Mouse (Mus musculus): ENCODE measurements around the gene Rhot2. TPM values are rescaled to one million over a fixed set of nuclear protein-coding genes. Genes with fewer than 3 reads are reported as not detected.

Rhot2 gene
- total and polyA plus RNA-seq, 3 experiments, result 16.2 to 33.8 (median 17.3) TPM

GRCm38 (mm10) chr17:25861704-25862612 lies 17.3 kb upstream of the Rhot2 start (continued):
- TF ChIP-seq USF2 (conservative IDR thresholded peaks at IDR 0.05; ENCODE audit: low read depth, low read length) (no peak), RAD21 (IDR thresholded peaks at IDR 0.05; ENCODE audit: low read depth, low read length) (no peak), JUN (IDR thresholded peaks at IDR 0.05; ENCODE audit: insufficient read depth, low read depth, low read length) (no peak), HCFC1 (IDR thresholded peaks at IDR 0.05; ENCODE audit: low read depth, low read length) (no peak), JUND (conservative IDR thresholded peaks at IDR 0.05; ENCODE audit: low read depth, low read length) (no peak), POLR2A (IDR thresholded peaks at IDR 0.05; ENCODE audit: low read depth, low read length) (no peak), CHD1 (IDR thresholded peaks at IDR 0.05; ENCODE audit: low read depth, low read length) (peak; percentile 90; the same call in 1 of the 2 replicates), USF1 (IDR thresholded peaks at IDR 0.05; ENCODE audit: low read depth, low read length) (no peak), MYC (IDR thresholded peaks at IDR 0.05; ENCODE audit: low read depth, low read length) (no peak), CHD2 (IDR thresholded peaks at IDR 0.05; ENCODE audit: low read length) (peak; percentile 33; the same call in 1 of the 2 replicates), KAT2A (IDR thresholded peaks at IDR 0.05; ENCODE audit: insufficient replicate concordance, low read length) (no peak), TBP (conservative IDR thresholded peaks at IDR 0.05; ENCODE audit: low read depth, low read length) (0 out of 2 replicates have a peak, but pooled peaks have one; percentile 18), ZKSCAN1 (IDR thresholded peaks at IDR 0.05; ENCODE audit: borderline replicate concordance, low read depth, low read length) (no peak), IRF4 (IDR thresholded peaks at IDR 0.05; ENCODE audit: low read depth, low read length) (0 out of 2 replicates have a peak, but pooled peaks have one; percentile 25), ZNF384 (IDR thresholded peaks at IDR 0.05; ENCODE audit: low read depth, low read length) (no peak), MEF2A (IDR thresholded peaks at IDR 0.05; ENCODE audit: borderline replicate concordance, low read depth, low read length) (peak; percentile 68; the same call in 1 of the 2 replicates), ETS1 (conservative IDR thresholded peaks at IDR 0.05; ENCODE audit: low read depth, low read length) (no peak; the same call in 1 of the 2 replicates)

GRCm38 (mm10) chr17:25860832-25861703 lies 16.4 kb upstream of the Rhot2 start, which contains the start of gene Wdr90:
Gene Wdr90 (minus strand): TSS chr17:25861501.
- Histone ChIP-seq H3K9ac (ENCODE audit: insufficient read depth, low read depth) (peak within 1 kb of the TSS; percentile 80), H3K36me3 (replicated peaks in 1 of 2; ENCODE audit: control insufficient read depth in 1 of 2, insufficient read depth in 1 of 2, low read length in 1 of 2) (peaks cover 6 to 19% of the 10 kb centered on the region in 2 experiments), H3K4me2 (ENCODE audit: insufficient read depth, low read depth, poor library complexity, severe bottlenecking) (peak within 1 kb of the TSS; percentile 64), H3K4me1 (ENCODE audit: control insufficient read depth in 1 of 2, insufficient read depth in 2 of 2) (peaks cover 9 to 25% of the 10 kb centered on the region in 2 experiments), H3K27ac (ENCODE audit: insufficient read depth, low read depth) (peak within 1 kb of the TSS; percentile 38), H3K9me3 (replicated peaks; ENCODE audit: low read length) (no peaks in the 10 kb centered on the region), H3K27me3 (replicated peaks) (peaks cover 13% of the 10 kb centered on the region), H3K79me2 (replicated peaks; ENCODE audit: control insufficient read depth, extremely low read depth, insufficient read depth, poor library complexity, severe bottlenecking) (no peaks in the 10 kb centered on the region), H3K4me3 (replicated peaks in 1 of 3; ENCODE audit: low read depth in 2 of 3, low read length in 2 of 3, poor library complexity in 1 of 3) (peak within 1 kb of the TSS; percentile 70 to 86 (median 80))
- in situ Hi-C loops (cut with MboI; ENCODE audit: low pct_ligation_motif_present, low pct_unique_long_range_greater_than_20kb, low sequenced_read_pairs) (no loop called here), dilution Hi-C loops (cut with MboI; ENCODE audit: extremely low pct_ligation_motif_present, extremely low pct_unique_long_range_greater_than_20kb, low sequenced_read_pairs) (no loop called here)
- DNase-seq (ENCODE audit: extremely low read depth), result peak; percentile 92
- TF ChIP-seq ZMIZ1 (IDR thresholded peaks at IDR 0.05; ENCODE audit: low read depth, low read length) (peak; percentile 44; the same call in 1 of the 2 replicates), NRF1 (IDR thresholded peaks at IDR 0.05; ENCODE audit: low read depth, low read length) (peak; percentile 54; the same call in 1 of the 2 replicates), GABPA (IDR thresholded peaks at IDR 0.05; ENCODE audit: insufficient replicate concordance, low read depth, low read length) (no peak), MAZ (IDR thresholded peaks at IDR 0.05; ENCODE audit: low read depth, low read length) (no peak), UBTF (IDR thresholded peaks at IDR 0.05; ENCODE audit: low read depth, low read length) (0 out of 2 replicates have a peak, but pooled peaks have one; percentile 25), TCF12 (IDR thresholded peaks at IDR 0.05; ENCODE audit: low read depth, low read length) (peak; percentile 51; the same call in 1 of the 2 replicates), SMC3 (IDR thresholded peaks at IDR 0.05; ENCODE audit: low read depth, low read length) (no peak), ZC3H11A (IDR thresholded peaks at IDR 0.05; ENCODE audit: low read depth, low read length) (no peak), JUND (conservative IDR thresholded peaks at IDR 0.05; ENCODE audit: low read depth, low read length) (no peak), MEF2A (IDR thresholded peaks at IDR 0.05; ENCODE audit: borderline replicate concordance, low read depth, low read length) (0 out of 2 replicates have a peak, but pooled peaks have one; percentile 40), E2F4 (IDR thresholded peaks at IDR 0.05; ENCODE audit: insufficient replicate concordance, low read depth, low read length) (peak; percentile 71; the same call in 1 of the 2 replicates), SIN3A (IDR thresholded peaks at IDR 0.05; ENCODE audit: low read length) (peak; percentile 94), ELF1 (IDR thresholded peaks at IDR 0.05; ENCODE audit: low read depth, low read length) (peak; percentile 76; the same call in 1 of the 2 replicates), HCFC1 (IDR thresholded peaks at IDR 0.05; ENCODE audit: low read depth, low read length) (peak; percentile 84), MAX (IDR thresholded peaks at IDR 0.05; ENCODE audit: low read length) (no peak; the same call in 1 of the 2 replicates), IRF4 (IDR thresholded peaks at IDR 0.05; ENCODE audit: low read depth, low read length) (no peak), MXI1 (IDR thresholded peaks at IDR 0.05; ENCODE audit: low read depth, low read length) (peak; percentile 99), NELFE (IDR thresholded peaks at IDR 0.05; ENCODE audit: low read depth, low read length) (peak; percentile 54; the same call in 1 of the 2 replicates), POLR2A (IDR thresholded peaks at IDR 0.05; ENCODE audit: low read depth, low read length) (peak; percentile 85)
